Mouse (Mus musculus) hindlimb bud, embryonic 11.5 days (tissue): ENCODE data around the gene Gm14435.
"Not testable (repeated sequence)": the region's sequence is repeated elsewhere in the genome, so short reads cannot be mapped to it uniquely, and the experiment has no call there.

Experiments used
- DNase-seq: peaks from one replicate; pipeline ENCODE4 v3.0.0-alpha.2; 2012; ENCODE audit warnings: low read depth, low spot score; ENCODE audit errors: extremely low spot score

The Gm14435 gene

GRCm38 (mm10) chr2:176423294-176423693, at the start of gene Gm14435:
TSS of gene Gm14435 (plus strand) at chr2:176423594.
- not testable (repeated sequence) for DNase-seq
